Mouse (Mus musculus): Measurements from ENCODE around the gene Slc25a22. TPM values are rescaled to one million over a fixed set of nuclear protein-coding genes. Genes with fewer than 3 reads are reported as not detected.
A peak's percentile ranks its signal among the peaks of the same experiment; 100 is the strongest.

Slc25a22 gene
- polyA plus RNA-seq, 1 experiment from 2014 or later: 30.9 TPM

GRCm38 (mm10) chr7:141441460-141441859 is 3.8 kb upstream of the Slc25a22 start:
- peaks cover 23% of the 10 kb centered on the region for H3K36me3 ChIP-seq
- no peaks in the 10 kb centered on the region for H3K9me3 ChIP-seq (replicated peaks)
- WGBS: 89% methylated on average over 9 of the region's 9 CpGs
- H3K4me2 ChIP-seq (replicated peaks): no peak overlapping the region
- H3K4me1 ChIP-seq: peaks cover 55% of the 10 kb centered on the region
- H3K9ac ChIP-seq: 0 out of 2 replicates have a peak overlapping the region, but pooled peaks have one; percentile 1
- no peaks in the 10 kb centered on the region for H3K27me3 ChIP-seq
- H3K27ac ChIP-seq (replicated peaks): no peak overlapping the region
- no peak for ATAC-seq (ENCODE audit: insufficient number of reproducible peaks, low FRiP score, low TSS enrichment, low read depth)
- no peak overlapping the region for H3K4me3 ChIP-seq (replicated peaks)

GRCm38 (mm10) chr7:141440613-141441012 is 2.9 kb upstream of the Slc25a22 start:
- H3K4me3 ChIP-seq (replicated peaks): no peak overlapping the region
- H3K9ac ChIP-seq: no peak overlapping the region
- 25% methylated on average over 6 of the region's 6 CpGs for WGBS
- H3K36me3 ChIP-seq: peaks cover 23% of the 10 kb centered on the region
- H3K27me3 ChIP-seq: no peaks in the 10 kb centered on the region
- no peak overlapping the region for H3K4me2 ChIP-seq (replicated peaks)
- ATAC-seq (ENCODE audit: insufficient number of reproducible peaks, low FRiP score, low TSS enrichment, low read depth): no peak
- peaks cover 61% of the 10 kb centered on the region for H3K4me1 ChIP-seq
- no peaks in the 10 kb centered on the region for H3K9me3 ChIP-seq (replicated peaks)
- no peak overlapping the region for H3K27ac ChIP-seq (replicated peaks)

GRCm38 (mm10) chr7:141439811-141440210 is 2.1 kb upstream of the Slc25a22 start:
- no peak overlapping the region for H3K9ac ChIP-seq
- no peak overlapping the region for H3K4me3 ChIP-seq (replicated peaks)
- no peaks in the 10 kb centered on the region for H3K9me3 ChIP-seq (replicated peaks)
- H3K27me3 ChIP-seq: no peaks in the 10 kb centered on the region
- peaks cover 23% of the 10 kb centered on the region for H3K36me3 ChIP-seq
- no peak for ATAC-seq (ENCODE audit: insufficient number of reproducible peaks, low FRiP score, low TSS enrichment, low read depth)
- H3K27ac ChIP-seq (replicated peaks): no peak overlapping the region
- H3K4me1 ChIP-seq: peaks cover 68% of the 10 kb centered on the region
- 94% methylated on average over 11 of the region's 11 CpGs for WGBS
- H3K4me2 ChIP-seq (replicated peaks): no peak overlapping the region

GRCm38 (mm10) chr7:141439140-141439679 is 1.5 kb upstream of the Slc25a22 start:
- Histone ChIP-seq H3K27ac (replicated peaks) (no peak overlapping the region), H3K9ac (no peak overlapping the region), H3K9me3 (replicated peaks) (no peaks in the 10 kb centered on the region), H3K4me3 (replicated peaks) (no peak overlapping the region), H3K36me3 (peaks cover 23% of the 10 kb centered on the region), H3K4me2 (replicated peaks) (no peak overlapping the region), H3K4me1 (peaks cover 71% of the 10 kb centered on the region), H3K27me3 (no peaks in the 10 kb centered on the region)
- WGBS: 93% methylated on average over 10 of the region's 10 CpGs
- ATAC-seq (ENCODE audit: insufficient number of reproducible peaks, low FRiP score, low TSS enrichment, low read depth): no peak

DNA sequence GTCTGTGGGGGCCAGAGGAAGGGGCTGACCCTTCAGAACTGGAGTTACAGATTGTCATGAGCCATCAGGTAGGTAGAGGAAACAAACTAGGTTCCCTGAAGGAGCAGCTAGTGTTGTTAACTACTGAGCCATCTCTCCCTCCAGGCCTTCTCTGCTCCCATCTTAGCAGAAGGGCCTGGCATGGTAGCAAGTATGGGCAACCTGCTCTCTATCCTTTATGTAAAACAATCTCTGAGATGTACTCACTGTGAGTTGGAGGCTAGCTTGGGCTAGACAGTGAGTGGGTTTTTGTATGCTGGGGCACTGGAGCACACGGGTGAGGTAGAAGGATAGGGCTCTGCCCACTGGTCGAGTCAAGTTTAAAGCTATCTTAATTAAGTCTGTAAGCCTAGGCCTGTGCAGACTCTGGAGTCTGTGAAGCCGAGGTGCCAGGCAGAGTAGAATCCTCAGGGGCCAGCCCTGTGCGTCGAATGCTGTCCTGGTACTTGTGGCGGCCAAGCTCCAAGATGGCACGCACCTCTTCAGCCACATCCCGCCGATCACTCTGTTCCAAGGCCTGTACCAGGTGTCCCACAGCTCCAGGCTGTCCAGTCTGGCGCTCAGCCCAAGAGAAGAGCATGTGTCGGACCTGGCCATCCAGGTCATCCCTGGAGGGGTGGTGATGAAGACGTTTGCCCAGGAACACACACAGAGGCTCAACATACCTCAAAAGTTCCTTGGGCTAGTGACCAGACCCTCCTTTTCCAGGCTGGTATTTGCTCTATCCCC is 693 bp upstream of the Slc25a22 start:
- Histone ChIP-seq H3K9me3 (replicated peaks) (no peaks in the 10 kb centered on the region), H3K36me3 (peaks cover 26% of the 10 kb centered on the region), H3K9ac (no peak overlapping the region), H3K4me1 (peaks cover 71% of the 10 kb centered on the region), H3K27ac (replicated peaks) (no peak overlapping the region), H3K27me3 (no peaks in the 10 kb centered on the region), H3K4me2 (replicated peaks) (no peak overlapping the region), H3K4me3 (replicated peaks) (no peak overlapping the region)
- ATAC-seq (ENCODE audit: insufficient number of reproducible peaks, low FRiP score, low TSS enrichment, low read depth): no peak
- WGBS: 90% methylated on average over 12 of the region's 12 CpGs

DNA sequence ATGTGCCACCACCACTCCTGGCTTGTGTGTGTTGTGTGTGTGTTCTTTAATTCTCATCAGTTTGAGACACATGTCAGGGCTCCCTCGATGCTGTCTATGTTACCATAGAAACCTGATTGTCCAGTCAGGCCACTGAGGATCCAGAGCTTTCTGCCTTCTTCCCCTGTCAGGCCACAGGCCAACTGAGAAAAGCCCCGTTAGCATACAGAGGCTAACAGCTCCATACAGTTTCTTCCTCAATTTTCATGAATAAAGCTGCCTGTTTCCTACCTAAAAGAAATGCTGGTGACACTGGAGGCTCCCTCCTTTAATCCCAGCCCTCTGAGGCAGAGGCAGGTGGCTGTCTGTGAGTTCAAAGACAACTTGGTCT is 1.2 kb downstream of the Slc25a22 start:
- 64% methylated on average over 2 of the region's 2 CpGs for WGBS
- peaks cover 43% of the 10 kb centered on the region for H3K36me3 ChIP-seq

DNA sequence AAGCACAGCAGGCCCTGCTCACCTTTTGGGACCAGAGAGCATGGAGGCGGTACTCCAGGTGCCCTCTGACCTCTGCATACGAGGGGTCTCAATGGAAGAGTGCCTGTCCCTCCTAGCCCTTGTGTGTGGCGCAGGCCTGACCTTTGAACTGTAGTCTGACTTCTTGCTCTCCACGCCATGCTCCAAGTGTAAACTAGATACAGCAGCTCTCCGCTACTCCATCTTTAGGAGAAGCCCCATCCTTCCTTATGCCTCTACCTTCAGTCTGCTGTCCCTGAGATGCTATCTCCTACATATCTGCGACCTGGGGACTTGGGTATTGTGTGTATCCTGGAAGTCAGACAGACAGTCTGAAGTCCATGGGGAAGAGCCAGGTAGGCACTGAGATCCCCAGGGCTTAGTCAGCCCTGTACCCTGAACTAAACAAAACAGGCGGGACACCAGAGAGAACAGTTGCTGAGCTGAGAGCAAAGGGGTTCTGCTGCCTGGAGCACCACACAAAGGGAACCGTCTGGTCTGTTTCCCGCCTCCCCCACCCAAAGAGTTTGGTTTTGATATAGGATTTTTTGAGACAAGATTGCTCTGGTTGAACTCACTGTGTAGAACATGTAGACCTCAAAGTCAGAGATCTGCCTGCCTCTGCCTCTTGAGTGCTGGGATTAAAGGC is 1.7 kb downstream of the Slc25a22 start:
- H3K4me2 ChIP-seq (replicated peaks): peak overlapping the region; percentile 84
- H3K36me3 ChIP-seq: peaks cover 46% of the 10 kb centered on the region
- no peaks in the 10 kb centered on the region for H3K9me3 ChIP-seq (replicated peaks)
- no peak overlapping the region for H3K4me3 ChIP-seq (replicated peaks)
- no peak for ATAC-seq (ENCODE audit: insufficient number of reproducible peaks, low FRiP score, low TSS enrichment, low read depth)
- no peak overlapping the region for H3K9ac ChIP-seq
- WGBS: 79% methylated on average over 9 of the region's 9 CpGs
- no peak overlapping the region for H3K27ac ChIP-seq (replicated peaks)
- no peaks in the 10 kb centered on the region for H3K27me3 ChIP-seq
- H3K4me1 ChIP-seq: peaks cover 50% of the 10 kb centered on the region

More for the DNA sequence above, 1.2 kb downstream of the Slc25a22 start:
- no peak for ATAC-seq (ENCODE audit: insufficient number of reproducible peaks, low FRiP score, low TSS enrichment, low read depth)
- H3K4me1 ChIP-seq: peaks cover 55% of the 10 kb centered on the region
- peak overlapping the region; percentile 68 for H3K4me3 ChIP-seq (replicated peaks)
- no peaks in the 10 kb centered on the region for H3K27me3 ChIP-seq
- no peak overlapping the region for H3K27ac ChIP-seq (replicated peaks)
- H3K4me2 ChIP-seq (replicated peaks): peak overlapping the region; percentile 88
- H3K9ac ChIP-seq: no peak overlapping the region
- H3K9me3 ChIP-seq (replicated peaks): no peaks in the 10 kb centered on the region

GRCm38 (mm10) chr7:141435129-141435855 is 2.4 kb downstream of the Slc25a22 start:
- Histone ChIP-seq H3K4me3 (replicated peaks) (peak overlapping the region; percentile 53), H3K9me3 (replicated peaks) (no peaks in the 10 kb centered on the region), H3K4me2 (replicated peaks) (peak overlapping the region; percentile 84), H3K27ac (replicated peaks) (peak overlapping the region; percentile 58), H3K27me3 (no peaks in the 10 kb centered on the region), H3K9ac (peak overlapping the region; percentile 44; the same call in 1 of the 2 replicates), H3K4me1 (peaks cover 44% of the 10 kb centered on the region), H3K36me3 (peaks cover 47% of the 10 kb centered on the region)
- ATAC-seq (ENCODE audit: insufficient number of reproducible peaks, low FRiP score, low TSS enrichment, low read depth): no peak
- 4% methylated on average over 17 of the region's 17 CpGs for WGBS

DNA sequence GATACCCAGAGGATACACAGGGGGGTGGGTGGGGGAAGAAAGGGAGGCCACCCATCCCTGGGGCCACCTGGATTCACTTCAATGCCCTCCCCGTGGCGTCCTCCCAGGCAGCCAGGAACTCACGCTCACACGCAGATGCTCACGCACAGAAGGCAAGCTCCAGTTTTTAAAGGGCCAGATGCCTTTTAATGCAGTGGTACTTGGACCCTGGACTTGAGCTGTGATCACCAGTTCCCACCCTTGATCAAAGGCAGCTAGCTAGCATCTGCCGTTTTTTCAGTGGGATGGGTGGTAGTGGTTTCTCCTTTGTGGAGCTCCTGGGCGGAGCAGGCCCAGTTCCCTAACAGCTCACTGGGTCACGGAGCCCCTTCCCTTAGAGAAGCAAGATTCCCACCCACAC is 3.2 kb downstream of the Slc25a22 start:
- H3K27me3 ChIP-seq: no peaks in the 10 kb centered on the region
- WGBS: 14% methylated on average over 8 of the region's 8 CpGs
- no peak for ATAC-seq (ENCODE audit: insufficient number of reproducible peaks, low FRiP score, low TSS enrichment, low read depth)
- peak overlapping the region; percentile 53 for H3K4me3 ChIP-seq (replicated peaks)
- peak overlapping the region; percentile 44 for H3K9ac ChIP-seq
- H3K4me1 ChIP-seq: peaks cover 51% of the 10 kb centered on the region
- peak overlapping the region; percentile 84 for H3K4me2 ChIP-seq (replicated peaks)
- peaks cover 41% of the 10 kb centered on the region for H3K36me3 ChIP-seq
- no peaks in the 10 kb centered on the region for H3K9me3 ChIP-seq (replicated peaks)
- H3K27ac ChIP-seq (replicated peaks): peak overlapping the region; percentile 58; the same call in 1 of the 2 replicates

DNA sequence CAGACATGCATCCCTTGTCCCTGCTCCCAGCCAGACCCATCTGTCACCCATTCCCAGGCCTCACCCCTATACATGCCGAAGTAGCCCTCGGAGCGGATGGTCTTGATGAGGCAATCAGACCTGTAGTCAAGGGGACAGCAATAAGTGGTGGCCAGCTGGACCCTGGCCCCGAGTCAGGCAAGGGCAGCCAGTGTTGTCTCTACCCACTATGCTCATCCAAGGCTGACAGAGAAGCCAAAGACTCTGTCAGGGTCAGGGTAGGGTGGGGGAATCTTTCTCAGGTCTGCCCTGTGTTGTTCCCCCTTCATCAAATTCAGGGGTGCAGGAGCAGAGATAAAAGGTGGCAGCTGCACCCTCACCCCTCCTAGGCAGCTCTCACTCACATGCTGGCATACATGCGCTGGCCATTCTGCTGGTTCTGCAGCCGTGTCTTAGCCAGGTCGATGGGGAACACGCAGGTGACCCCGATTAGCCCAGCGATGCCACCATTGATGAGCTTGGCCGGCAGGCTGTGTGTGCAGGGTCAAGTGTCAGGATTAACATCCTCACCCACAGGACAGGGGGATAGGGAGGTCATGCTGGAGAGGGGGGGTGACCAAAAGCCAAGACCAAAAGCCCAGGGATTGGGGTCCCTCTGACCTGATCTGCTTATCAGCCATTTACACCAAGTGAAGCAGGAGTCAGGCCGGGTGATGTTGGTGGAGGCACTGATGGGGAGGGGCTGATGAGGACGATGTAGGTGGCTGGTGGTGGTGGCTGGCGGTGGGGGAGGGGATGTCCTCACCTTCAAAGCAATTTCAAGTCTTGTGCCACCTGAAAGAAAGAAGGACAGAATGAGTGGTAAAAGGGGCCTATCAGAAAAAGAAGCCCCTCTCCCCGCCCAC is 3.9 kb downstream of the Slc25a22 start:
- Histone ChIP-seq H3K4me1 (peaks cover 58% of the 10 kb centered on the region), H3K27me3 (no peaks in the 10 kb centered on the region), H3K4me2 (replicated peaks) (peak overlapping the region; percentile 84), H3K4me3 (replicated peaks) (peak overlapping the region; percentile 53), H3K9ac (peak overlapping the region; percentile 44), H3K27ac (replicated peaks) (0 out of 2 replicates have a peak overlapping the region, but pooled peaks have one; percentile 28), H3K36me3 (peaks cover 34% of the 10 kb centered on the region), H3K9me3 (replicated peaks) (no peaks in the 10 kb centered on the region)
- 70% methylated on average over 15 of the region's 15 CpGs for WGBS
- ATAC-seq (ENCODE audit: insufficient number of reproducible peaks, low FRiP score, low TSS enrichment, low read depth): no peak

Data from embryonic facial prominence, embryonic 15.5 days (tissue).